Mouse (Mus musculus): ENCODE measurements at regions not wholly inside any gene's neighbourhood (a gene's known extent, or its start where the extent isn't known, plus 50 kb on each side); places are given as distances from the start of the nearest gene placed in this dataset.
A peak's percentile ranks its signal among the peaks of the same experiment; 100 is the strongest.
"Not testable (repeated sequence)": the region's sequence is repeated elsewhere in the genome, so short reads cannot be mapped to it uniquely, and the experiment has no call there.

- ATAC-seq (ENCODE audit: low TSS enrichment): no peak
These were observed 147.4 kb upstream of the Palmd start for GRCm38 (mm10) chr3:117116210-117116609.

GRCm38 (mm10) chr3:117112766-117113165, 144.0 kb upstream of the Palmd start:
- no peak for ATAC-seq (ENCODE audit: low TSS enrichment)

GRCm38 (mm10) chr3:117112304-117112703, 143.5 kb upstream of the Palmd start:
- ATAC-seq (ENCODE audit: low TSS enrichment): no peak

- no peak for ATAC-seq (ENCODE audit: low TSS enrichment)
These were observed 140.3 kb upstream of the Palmd start for GRCm38 (mm10) chr3:117108966-117109700.

GRCm38 (mm10) chr3:117107986-117108385, 139.2 kb upstream of the Palmd start:
- no peak for ATAC-seq (ENCODE audit: low TSS enrichment)

- ATAC-seq (ENCODE audit: low TSS enrichment): no peak
These were observed 138.6 kb upstream of the Palmd start for GRCm38 (mm10) chr3:117107378-117107777.

GRCm38 (mm10) chr3:117087646-117088045, 118.9 kb upstream of the Palmd start:
- ATAC-seq (ENCODE audit: low TSS enrichment): peak; percentile 93

GRCm38 (mm10) chr3:117076734-117077133, 107.9 kb upstream of the Palmd start:
- no peak for ATAC-seq (ENCODE audit: low TSS enrichment)

- no peak for ATAC-seq (ENCODE audit: low TSS enrichment)
These were observed 104.6 kb upstream of the Palmd start for GRCm38 (mm10) chr3:117073399-117073798.

GRCm38 (mm10) chr3:117072998-117073397, 104.2 kb upstream of the Palmd start:
- no peak for ATAC-seq (ENCODE audit: low TSS enrichment)

GRCm38 (mm10) chr3:117071851-117072250, 103.1 kb upstream of the Palmd start:
- no peak for ATAC-seq (ENCODE audit: low TSS enrichment)

GRCm38 (mm10) chr3:117067470-117068053, 98.8 kb upstream of the Palmd start:
- ATAC-seq (ENCODE audit: low TSS enrichment): no peak

- ATAC-seq (ENCODE audit: low TSS enrichment): no peak
These were observed 97.1 kb upstream of the Palmd start for GRCm38 (mm10) chr3:117065904-117066303.

GRCm38 (mm10) chr3:117061831-117062230, 93.0 kb upstream of the Palmd start:
- ATAC-seq (ENCODE audit: low TSS enrichment): no peak

- ATAC-seq (ENCODE audit: low TSS enrichment): no peak
These were observed 92.4 kb upstream of the Palmd start for GRCm38 (mm10) chr3:117061182-117061581.

GRCm38 (mm10) chr3:117054711-117055110, 85.9 kb upstream of the Palmd start:
- not testable (repeated sequence) for ATAC-seq (ENCODE audit: low TSS enrichment)

- no peak for ATAC-seq (ENCODE audit: low TSS enrichment)
These were observed 82.6 kb upstream of the Palmd start for GRCm38 (mm10) chr3:117051431-117051830.

- no peak for ATAC-seq (ENCODE audit: low TSS enrichment)
These were observed 82.1 kb upstream of the Palmd start for GRCm38 (mm10) chr3:117050909-117051308.

- ATAC-seq (ENCODE audit: low TSS enrichment): no peak
These were observed 80.6 kb upstream of the Palmd start for GRCm38 (mm10) chr3:117049410-117049809.

GRCm38 (mm10) chr3:117044809-117045208, 76.0 kb upstream of the Palmd start:
- no peak for ATAC-seq (ENCODE audit: low TSS enrichment)

- ATAC-seq (ENCODE audit: low TSS enrichment): peak; percentile 47; the same call in 1 of the 2 replicates
These were observed 75.5 kb upstream of the Palmd start for GRCm38 (mm10) chr3:117044304-117044703.

GRCm38 (mm10) chr3:117038928-117039300, 70.1 kb upstream of the Palmd start:
- no peak for ATAC-seq (ENCODE audit: low TSS enrichment)

- no peak for ATAC-seq (ENCODE audit: low TSS enrichment)
These were observed 69.6 kb upstream of the Palmd start for GRCm38 (mm10) chr3:117038280-117038927.

All from frontal cortex, adult (tissue).